Mouse (Mus musculus) urinary bladder, postnatal 36 days (tissue): Measurements from ENCODE around the gene Ankrd27.
A peak's percentile ranks its signal among the peaks of the same experiment; 100 is the strongest.

ENCODE experiments used
- DNase-seq, 2 experiments: peaks; one replicate each; pipeline ENCODE4 v3.0.0; 2022; ENCODE audit warnings: low spot score in 2 of 2, mixed read lengths in 1 of 2

Ankrd27 gene

DNA sequence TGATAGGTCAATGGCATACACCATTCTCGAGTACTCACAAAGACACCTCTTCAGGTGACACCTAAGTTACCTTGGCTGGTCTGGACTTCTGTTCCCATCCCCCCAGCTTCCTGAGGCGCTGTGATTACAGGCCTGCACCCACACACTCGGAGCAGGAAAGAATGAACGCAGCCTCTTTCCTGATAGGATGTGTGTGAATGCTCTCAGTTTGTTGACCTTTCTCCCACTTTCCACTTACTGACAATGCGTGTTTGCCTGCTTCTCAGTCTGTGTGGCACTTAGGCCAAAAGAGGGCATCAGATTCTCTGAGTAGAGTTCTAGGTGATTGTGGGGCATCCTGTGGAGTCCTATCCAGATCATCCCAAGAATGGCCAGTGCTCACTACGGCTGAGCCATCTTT is 54.0 kb downstream of the Ankrd27 start:
- no peak for DNase-seq

DNA sequence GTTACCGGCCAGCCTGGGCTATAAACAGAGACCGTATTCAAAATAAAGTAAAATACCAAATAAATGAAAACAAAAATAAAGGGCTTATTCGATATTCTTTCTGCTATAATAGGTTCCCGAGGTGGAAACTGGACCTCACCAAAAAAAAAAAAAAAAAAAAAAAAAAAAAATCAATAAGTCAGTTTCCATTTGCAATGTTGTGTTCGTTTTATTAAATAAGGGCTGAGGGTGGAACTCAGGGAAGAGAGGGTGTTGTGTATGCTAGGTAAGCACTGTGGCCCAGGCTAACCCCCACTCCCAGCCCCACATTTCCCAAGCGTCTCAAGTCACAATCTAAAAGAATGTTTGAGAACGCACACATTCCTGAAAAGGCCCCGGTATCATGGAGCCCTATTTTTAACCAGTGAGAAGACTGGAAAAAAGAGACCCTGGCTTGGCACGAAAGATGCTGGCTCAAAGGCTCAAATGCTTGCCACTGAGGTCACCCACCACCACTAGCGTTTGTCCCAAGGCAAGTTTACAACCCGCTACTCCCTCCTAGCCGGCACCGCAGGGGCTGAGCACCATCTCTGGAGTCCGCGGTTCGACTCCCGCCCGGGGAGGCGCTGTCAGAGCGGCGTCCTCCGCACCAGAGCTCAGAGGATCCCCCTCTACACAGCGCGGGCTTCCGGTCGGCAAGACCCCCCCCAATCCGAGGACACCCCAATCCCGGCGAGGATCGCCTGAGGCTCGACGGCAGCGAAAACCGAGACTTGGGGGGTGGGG is 60.5 kb downstream of the Ankrd27 start:
- no peak for DNase-seq

DNA sequence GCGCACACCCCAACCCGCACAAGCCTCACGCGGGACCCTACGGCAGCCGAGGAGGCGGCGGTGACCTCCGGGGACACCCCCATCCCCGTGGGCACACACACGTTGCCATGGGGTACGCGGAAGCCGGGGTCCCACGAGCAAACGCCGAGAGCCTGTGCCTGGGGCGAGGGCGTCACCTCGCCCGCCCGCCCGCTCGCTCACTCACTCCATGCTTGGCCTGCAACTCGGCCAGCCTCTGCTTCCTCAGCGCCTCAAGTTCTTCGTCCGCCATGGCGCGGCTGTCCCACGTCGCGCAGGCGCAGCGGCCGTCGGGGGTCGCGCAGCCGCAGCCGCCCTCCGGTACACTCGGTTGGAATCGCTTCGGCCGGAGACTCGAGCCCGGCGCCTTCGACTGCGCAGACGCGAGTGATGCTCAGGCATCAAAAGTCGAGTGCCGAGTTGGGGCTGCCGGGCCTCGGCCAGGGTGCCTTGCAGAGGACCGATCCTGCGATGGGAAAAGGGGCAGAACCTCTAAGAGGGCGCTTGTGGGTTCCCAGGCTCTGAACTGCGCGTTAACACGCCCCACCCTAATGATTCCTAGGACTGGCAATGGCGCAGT is 61.2 kb downstream of the Ankrd27 start, which contains the start of gene Pdcd5:
Pdcd5 (minus strand) TSS at position 421 of the 598 bp plus-strand sequence.
- DNase-seq: peak; percentile 96 to 97

DNA sequence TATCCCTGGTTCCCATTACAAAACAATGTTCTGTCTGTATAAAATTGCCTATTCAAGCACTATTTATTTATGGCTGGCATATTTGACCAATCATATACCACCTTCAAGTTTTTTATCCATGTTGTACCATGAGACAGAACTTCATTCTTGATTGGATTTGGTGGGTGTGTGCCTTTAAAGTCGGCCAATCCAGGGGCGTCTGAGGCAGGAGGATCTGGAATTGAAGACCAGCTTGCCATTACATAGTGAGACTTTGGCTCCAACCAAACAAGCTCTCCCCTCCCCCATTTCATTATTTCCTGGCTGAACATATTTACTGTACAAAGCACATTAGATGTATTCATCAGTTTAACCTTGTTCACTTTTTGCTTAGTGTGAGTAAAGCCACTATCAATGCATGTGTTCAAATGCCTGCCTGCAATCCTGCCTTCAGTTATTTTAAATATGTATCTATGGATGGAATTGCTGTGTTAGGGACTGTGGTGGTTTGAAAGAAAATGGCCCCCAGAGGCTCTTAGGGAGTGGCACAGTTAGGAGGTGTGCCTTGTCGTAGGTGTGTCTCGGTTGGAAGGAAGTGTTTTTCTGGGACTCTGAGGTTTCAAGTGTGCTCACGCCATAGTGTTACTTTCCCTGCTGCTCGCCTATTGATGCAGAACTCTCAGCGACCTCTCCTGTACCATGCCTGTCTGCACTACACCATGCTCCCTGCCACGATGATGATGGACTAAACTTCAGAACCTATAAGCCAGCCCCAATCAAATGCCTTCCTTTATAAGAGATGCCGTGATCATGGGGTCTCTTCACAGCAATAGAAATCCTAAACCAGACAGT is 62.4 kb downstream of the Ankrd27 start:
- no peak for DNase-seq

DNA sequence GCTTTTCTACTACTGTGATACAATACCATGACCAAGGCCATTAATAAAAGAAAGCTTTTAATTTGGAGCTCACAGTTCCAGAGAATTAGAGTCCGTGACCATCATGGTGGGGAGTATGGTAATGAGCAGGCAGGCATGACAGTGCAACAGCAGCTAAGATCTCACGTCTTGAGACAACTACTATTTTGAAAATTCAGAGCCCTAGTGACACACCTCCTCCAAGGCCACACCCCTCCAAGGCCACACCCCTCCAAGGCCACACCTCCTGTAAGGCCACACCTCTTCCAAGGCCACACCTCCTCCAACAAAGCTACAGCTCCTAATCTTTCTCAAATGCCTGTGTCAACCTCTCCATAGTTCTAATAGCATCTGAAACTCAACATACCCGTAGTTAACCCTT is 63.0 kb downstream of the Ankrd27 start:
- peak in 1 of 2 experiments; percentile 31 for DNase-seq

DNA sequence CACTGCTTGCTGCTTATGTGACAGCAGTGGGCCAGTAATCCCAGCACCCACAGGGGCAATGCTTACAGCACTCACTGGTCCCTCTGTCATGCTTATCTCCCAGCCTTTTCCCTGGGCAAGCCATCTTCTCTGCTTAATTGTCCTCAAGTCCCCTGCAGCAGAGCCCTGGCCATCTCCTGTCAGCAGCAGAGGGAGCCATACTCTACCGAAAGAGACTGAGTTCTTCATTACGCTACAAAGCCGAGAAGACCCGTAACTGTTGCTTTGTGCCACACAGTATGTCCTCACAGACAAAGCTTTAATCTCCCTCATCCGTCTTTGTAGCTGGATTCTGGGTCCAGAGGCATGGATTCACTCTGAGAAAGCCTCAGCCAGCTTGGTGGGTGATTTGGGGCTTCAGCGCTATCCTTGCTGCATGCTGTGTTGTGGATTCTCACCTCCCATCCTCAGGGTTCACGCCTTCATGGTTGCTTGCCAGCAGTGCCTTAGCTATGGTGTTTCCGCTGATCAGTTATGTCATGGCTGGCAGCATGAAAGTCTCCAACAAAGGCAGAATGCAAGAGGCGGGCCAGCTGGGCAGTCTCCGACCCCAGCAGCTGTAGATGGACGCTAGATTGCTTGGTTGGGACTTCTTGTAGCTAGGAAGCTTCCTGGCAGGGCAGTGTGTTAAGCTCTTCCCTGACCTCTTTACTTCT is 64.8 kb downstream of the Ankrd27 start:
- no peak for DNase-seq

DNA sequence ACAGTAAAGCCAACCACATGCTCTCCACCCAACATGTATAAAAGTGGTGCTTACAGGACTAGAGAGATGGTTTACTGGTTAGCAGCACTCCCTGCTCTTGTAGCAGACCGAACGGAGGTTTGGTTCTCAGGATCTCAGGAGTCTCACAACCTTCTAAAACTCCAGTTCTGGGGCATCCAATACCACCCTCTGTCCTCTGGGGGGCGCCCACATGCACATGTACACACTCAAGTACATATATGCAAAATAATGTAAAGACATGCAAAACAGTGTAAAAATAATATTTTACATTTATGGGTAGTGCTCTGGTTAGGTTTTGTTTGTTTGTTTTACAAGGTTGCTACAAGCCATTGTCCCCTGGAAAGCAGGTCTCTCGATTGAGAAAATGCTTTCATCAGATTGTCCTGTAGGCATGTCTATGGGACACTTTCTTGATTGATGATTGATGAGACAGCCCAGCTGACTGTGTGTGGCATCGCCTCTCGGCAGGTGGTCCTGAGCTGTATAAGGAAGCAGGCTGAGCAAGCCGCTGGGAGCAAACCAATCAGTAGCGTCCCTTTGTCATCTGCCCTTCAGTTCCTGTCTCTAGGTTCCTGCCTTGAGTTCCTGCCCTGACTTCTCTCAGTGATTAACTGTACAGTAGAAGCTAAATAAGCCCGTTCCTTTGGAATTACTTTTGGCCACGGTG is 65.7 kb downstream of the Ankrd27 start:
- no peak for DNase-seq

DNA sequence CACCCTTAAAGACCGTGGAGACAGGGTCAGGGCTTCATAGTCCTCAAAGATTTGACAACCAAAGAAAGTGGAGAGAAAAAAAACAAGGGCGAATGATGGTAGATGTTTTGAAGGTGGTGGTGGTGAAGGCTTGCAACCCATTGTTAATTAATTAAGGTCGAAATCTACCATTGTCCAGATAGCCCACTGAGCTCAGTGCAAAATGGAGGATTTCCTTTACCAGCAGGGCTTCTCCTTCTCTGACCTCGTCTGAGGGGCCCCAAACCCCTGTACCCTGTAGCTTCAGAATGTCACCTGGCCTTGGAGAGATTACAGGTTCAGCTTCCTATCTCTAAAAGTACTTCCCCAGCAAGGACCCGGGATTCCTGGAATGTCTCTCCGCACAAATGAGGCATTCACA is 71.8 kb downstream of the Ankrd27 start:
- DNase-seq: no peak

DNA sequence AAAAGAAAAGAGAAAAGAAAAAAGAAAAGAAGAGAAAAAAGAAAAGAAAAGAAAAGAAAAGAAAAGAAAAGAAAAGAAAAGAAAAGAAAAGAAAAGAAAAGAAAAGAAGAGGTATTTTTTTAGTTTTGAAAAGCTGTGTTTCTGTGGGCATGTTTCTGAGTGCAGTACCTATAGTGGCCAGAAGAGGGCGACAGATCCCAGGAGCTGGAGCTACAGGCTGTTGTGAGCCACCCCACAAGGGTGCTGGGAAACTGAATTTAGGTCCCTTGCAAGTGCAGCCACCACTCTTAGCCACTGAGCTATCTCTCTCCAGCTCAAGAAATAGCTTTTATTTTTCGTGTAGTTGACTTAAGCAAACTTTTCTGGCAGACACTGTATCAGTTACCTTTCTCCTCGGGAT is 73.1 kb downstream of the Ankrd27 start:
- DNase-seq: peak in 1 of 2 experiments; percentile 7

DNA sequence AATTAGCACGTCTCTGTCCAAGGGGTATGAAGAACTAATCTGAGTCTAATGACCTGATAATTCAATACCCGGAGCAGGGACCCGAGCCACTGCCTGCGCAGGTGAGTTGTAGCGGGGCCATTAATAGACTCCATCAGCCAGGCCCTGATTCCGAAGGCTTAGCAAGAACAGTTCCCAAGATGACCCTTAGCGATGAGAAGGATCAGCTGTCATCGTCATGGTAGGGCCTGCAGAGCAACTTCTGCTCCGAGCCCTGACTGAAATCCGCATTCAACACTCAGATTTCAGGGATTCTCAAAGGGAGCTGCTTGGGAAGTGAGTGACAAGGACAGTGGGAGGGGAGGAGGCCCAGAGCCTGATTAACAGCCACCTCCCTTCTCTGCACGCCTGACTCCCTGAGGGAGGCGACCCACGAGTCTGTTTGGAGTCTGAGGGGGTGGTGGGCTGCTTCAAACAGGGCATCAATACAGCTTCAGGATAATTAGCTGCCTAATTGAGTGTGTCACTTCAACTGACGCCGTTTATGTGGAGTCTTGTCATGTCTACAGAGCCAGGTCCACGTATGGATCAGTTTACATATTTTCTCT is 77.8 kb downstream of the Ankrd27 start:
- DNase-seq: no peak

DNA sequence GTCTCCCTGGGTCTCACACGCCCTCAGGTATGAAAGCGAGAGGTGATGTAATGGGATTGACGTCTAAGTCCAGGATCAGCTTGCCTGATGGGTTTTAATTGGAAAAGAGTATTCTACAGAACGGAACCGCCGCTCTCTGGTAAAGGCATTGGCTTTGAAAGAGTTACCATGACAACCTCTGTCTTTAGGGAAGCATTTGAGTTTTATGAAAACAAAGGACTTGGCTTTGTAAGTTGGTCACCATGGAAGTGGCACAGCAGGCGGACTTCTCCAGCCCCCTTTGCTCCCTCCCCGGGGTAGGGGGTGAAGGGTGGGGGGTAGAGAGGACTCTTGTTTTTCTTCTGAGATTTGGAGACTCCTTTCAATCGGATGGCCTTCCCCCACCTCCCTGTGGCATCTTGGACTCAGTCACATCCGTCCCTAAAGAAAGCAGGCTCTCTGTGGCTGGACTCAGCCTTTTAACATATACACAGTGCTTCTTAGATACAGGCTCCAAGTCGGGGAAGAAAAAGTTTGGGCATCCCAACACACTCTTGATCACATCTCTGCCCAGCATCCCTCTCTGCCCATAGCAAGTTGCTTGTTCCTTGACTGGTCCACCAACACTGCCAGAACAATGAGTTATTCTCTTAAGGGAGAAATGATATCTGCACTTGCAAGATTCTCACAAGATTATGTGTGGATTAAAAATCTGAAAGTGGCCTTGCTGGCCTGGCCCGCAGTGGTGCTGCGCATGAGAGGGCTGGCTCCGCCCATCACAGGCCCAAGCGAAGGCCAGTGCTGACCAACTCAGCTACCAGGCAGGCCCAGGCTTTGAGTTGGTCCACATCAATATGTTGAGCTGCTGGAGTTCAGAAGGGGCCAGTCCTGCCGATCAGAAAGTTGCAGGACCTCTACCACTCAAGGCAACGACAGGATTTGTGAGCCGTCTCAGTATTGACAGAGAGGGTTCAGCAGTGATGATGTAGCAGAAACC is 82.3 kb downstream of the Ankrd27 start:
- no peak for DNase-seq

DNA sequence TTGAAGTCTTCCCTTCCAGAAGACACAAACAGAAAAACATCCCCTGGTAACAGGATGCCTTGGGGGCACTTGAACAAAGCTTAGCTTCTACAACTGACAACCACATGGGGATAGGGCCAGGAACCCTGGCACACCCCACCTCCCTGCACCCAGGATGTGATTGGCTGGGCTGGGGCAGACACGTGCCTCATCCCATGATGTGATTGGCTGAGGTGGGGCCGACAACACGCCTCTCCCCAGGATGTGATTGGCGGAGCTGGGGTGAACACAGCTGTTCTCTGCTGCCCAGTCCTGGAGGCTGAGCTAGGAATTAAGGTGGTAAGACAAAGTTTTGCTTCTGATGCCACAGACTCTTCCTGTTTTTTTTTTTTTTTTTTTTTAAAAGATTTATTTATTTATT is 92.9 kb downstream of the Ankrd27 start:
- DNase-seq: no peak

DNA sequence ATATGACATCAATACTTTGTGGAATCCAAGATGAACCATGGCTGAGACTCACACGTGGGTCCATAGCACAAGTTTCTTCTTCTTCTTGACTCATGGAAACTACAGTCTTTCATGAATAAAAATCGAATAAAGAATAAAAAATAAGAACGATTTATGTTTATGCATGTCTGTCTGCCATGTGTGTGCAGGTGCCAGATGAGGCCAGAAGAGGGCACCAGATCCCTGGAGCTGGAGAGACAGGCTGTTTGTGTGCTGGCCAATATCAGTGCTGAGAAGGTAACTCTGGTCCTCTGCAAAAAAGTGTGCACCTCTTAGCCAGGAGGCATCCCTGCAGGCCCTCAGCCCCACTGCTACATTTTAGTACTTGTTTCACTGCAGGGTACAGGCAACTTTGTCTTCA is 95.5 kb downstream of the Ankrd27 start:
- DNase-seq: no peak

DNA sequence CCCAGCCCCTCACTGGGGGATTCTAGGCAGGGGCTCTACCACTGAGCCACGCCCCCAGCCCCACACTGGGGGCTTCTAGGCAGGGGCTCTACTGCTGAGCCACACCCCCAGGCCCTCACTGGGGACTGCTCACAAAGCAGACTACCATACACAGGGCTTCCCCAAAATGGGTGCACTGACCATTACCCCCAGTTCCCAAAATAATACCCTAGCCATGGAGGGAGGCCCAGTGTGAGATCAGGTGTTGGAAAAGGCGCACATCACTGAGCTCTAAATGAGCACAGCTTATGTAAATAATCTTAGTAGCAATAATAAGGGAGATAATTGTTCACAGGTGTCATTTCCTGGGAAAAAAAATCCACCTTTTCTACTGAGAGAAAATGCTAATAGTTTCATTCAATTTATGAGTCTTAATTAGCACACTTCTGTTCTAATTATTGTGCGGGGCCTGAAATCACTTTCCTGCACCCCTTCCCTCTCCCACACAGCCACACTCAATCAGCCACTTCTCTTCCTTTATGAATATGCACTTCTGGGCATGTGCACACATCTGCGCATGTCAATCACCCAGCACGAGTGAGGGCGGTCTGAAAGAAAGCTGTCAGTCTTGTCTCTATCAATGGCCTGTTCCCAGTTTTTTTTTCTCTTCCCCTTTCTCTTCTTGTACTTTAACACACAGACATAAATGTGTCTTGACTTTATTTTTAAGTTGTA is 97.5 kb downstream of the Ankrd27 start:
- no peak for DNase-seq

DNA sequence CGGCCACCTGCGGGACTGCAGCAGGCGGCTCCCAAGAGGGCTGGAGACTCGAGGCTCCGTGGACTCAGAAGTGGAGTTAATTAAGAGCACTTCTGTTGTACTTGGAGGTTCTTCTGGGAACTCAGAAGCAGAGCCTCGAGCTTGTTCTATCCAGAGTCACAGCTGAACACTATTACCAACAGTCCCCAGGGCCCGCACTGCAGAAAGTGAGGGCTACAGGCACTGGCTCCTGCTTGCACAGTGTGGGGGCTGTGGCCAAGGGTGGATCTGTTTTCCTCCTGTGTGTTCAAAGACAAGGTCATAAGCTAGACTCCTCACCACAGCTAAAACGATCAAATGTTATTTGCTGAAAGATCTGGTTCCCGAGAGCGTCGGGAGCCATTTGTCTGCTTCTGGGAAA is 100.2 kb downstream of the Ankrd27 start:
- DNase-seq: no peak

DNA sequence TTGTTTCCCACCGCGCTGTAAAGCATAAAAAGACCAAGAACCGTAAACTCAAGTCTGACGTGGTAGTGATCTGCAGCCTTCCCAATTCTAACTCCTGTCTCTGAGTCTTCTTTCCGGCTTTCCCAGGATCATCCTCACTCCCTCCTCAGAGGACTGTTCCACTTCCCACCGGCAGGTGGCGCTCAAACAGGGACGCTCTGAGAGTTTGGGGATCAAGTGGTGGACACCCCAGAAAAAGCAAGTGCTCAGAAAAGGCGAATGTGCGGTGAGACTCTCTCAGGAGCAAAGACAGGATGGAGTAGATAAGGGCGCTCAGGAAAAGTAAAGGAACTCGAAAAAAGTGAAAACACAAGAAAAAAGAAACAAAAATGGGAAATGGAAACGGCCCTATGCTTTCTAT is 100.7 kb downstream of the Ankrd27 start:
- peak; percentile 33 to 43 for DNase-seq

DNA sequence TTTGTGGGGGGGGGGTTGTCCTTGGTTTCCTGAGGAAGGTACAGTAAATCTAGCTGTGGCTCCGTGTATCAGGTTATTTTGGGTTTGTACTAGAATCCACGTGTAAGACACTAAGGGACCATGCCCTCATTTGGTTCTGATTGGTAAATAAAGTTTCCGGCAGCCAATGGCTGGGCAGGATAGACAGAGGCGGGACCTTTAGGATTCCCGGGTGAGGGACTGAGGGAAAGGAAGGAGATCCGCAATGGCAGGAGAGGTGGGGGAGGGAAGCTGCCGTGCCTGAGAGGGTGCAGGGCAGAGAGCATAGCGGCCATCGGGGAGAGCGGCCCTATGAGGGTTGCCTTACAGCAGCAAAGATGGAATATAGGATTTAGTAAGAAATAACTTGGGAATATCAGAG is 101.2 kb downstream of the Ankrd27 start:
- no peak for DNase-seq

DNA sequence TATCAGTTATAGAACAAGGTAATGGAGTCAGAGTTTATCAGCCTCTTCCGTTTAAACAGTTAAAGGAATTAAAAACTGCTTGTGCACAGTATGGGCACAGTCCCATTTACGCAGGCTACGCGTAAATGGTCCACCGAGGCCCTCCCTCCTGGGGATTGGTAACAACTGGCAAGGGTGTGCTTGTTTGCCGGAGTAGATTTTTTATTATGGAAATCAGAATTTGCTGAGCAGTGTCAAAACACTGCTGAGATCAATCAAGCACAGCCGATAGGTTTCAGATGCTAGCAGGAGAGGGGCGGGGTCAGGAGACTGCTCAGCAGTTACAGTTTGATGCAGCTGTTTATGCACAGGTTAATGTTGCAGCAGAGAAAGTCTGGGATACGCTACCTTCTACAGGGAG is 102.2 kb downstream of the Ankrd27 start:
- DNase-seq: no peak
